ENCODE assay signal across 7 mouse cellular contexts in the genomic region with DNA sequence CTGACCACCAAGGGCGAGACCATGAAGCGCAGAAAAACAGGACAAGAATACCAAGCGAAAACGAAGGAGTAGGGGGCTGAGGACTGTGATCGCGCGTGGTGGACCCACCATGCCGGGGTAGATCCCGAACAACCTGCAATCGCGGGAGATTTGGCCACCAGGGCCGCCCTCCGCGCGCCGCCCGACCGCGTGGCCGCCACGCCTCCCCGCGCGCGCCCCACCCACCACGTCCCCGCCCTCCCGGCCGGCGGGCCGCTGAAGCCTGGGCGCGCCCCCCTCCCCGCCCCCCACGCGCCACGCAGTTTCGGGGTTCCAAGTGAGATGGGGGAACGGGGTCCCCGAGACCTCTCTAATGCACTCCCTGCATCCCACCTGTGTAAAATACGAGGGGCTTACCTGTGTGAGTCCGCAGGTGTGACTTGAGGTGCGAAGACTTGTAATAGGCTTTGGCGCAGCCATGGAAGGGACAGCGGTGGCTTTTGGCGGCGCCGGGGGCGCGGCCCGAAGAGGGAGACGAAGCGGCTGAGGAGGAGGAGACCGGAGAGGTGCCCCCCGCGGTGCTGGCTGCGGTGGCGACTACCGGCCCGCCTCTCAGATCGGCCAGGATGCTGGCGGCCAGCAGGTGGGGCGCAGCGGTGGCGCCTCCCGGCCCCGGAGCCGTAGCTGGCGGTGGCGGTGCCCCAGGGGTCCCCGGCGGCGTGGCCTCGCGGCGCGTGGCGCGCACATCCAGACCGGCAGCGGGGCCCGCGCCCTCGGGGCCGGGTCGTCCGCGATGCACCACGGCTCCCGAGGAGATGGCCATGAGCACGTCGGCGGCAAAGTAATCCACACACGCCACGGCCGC. TPM values are rescaled to one million over a fixed set of nuclear protein-coding genes. Genes with fewer than 3 reads are reported as not detected.
A peak's percentile ranks its signal among the peaks of the same experiment; 100 is the strongest.
DNase-seq lines count a peak whose midpoint lies in the region; ATAC-seq and TF ChIP-seq lines count a peak whose summit lies in the region.

No protein-coding gene starts in this region.

- H3K4me2 ChIP-seq in heart, embryonic 13.5 days, result peak overlapping the region; percentile 97

- peak overlapping the region; percentile 91 for H3K9ac ChIP-seq in heart, embryonic 13.5 days

- no peak for TF ChIP-seq CTCF in cortical plate, adult 2 months (IDR thresholded peaks at IDR 0.05; ENCODE audit: extremely low read depth, insufficient read depth, low read length)

- peak overlapping the region; percentile 63 for H3K4me3 ChIP-seq in cortical plate, adult 2 months (ENCODE audit: insufficient read depth, low read length)
- H3K4me3 ChIP-seq in heart, embryonic 13.5 days, result peak overlapping the region; percentile 90

- H3K36me3 ChIP-seq in heart, embryonic 13.5 days, result peaks cover 7% of the 10 kb centered on the region

- no peaks in the 10 kb centered on the region for H3K27me3 ChIP-seq in heart, embryonic 13.5 days (replicated peaks)

- H3K4me1 ChIP-seq in cortical plate, adult 2 months (ENCODE audit: control insufficient read depth, insufficient read depth, low read length), result peaks cover 7% of the 10 kb centered on the region; the same call in 1 of the 2 replicates
- peaks cover 60% of the 10 kb centered on the region for H3K4me1 ChIP-seq in heart, embryonic 13.5 days

- peak; percentile 83 for DNase-seq in A20 (ENCODE audit: low read depth, low spot score)
- peak; percentile 53 for DNase-seq in ES-CJ7 (ENCODE audit: low read depth, low spot score)
- peak; percentile 81 for DNase-seq in kidney, postnatal 10 days
- DNase-seq in spleen, postnatal 36 days (ENCODE audit: low spot score in 2 of 2), result peak; percentile 62 to 63

- H3K27ac ChIP-seq in cortical plate, adult 2 months (ENCODE audit: insufficient read depth, low read length), result peak overlapping the region; percentile 96
- H3K27ac ChIP-seq in heart, embryonic 13.5 days (replicated peaks), result peak overlapping the region; percentile 91

- no peak for TF ChIP-seq POLR2A in cortical plate, adult 2 months (IDR thresholded peaks at IDR 0.05; ENCODE audit: extremely low read depth, insufficient read depth, low read length)

- H3K9me3 ChIP-seq in heart, embryonic 13.5 days, result no peaks in the 10 kb centered on the region

- no peak for ATAC-seq in heart, embryonic 13.5 days (ENCODE audit: extremely low read depth, insufficient number of reproducible peaks, low FRiP score, low TSS enrichment)
- 0 out of 2 replicates have a peak, but pooled peaks have one; percentile 4 for ATAC-seq in megakaryocyte progenitor cell, adult 5-6 weeks (replicated peaks; ENCODE audit: poor library complexity)

- WGBS in heart, embryonic 13.5 days, result under 1% methylated on average over 83 of the region's 96 CpGs

RNA-seq across cellular contexts. Expression of a gene that starts 0.5 kb away (rescaled TPM):
- 34.7 and 36.9 TPM in 2 replicates for polyA plus RNA-seq in cortical plate, adult 2 months (2012; rRNA removed)
- 5.1 and 6.2 TPM in 2 replicates for polyA plus RNA-seq in heart, embryonic 13.5 days (2015; fragmentation: Nextera tagmentation; extraction: Ambion mirVana)
- 5.3 and 5.4 TPM in 2 replicates for total RNA-seq in megakaryocyte progenitor cell, adult 5-6 weeks (2015)
- 4.3 and 6.0 TPM in 2 replicates for total RNA-seq in megakaryocyte progenitor cell, adult 5-6 weeks (2017)

RNA-seq across cellular contexts. Expression of a gene that starts 13.6 kb away (rescaled TPM):
- polyA plus RNA-seq in cortical plate, adult 2 months (2012; rRNA removed), result 329 and 330 TPM in 2 replicates
- polyA plus RNA-seq in heart, embryonic 13.5 days (2015; fragmentation: Nextera tagmentation; extraction: Ambion mirVana), result 81.7 and 85.1 TPM in 2 replicates
- 59.7 and 79.8 TPM in 2 replicates for total RNA-seq in megakaryocyte progenitor cell, adult 5-6 weeks (2015)
- total RNA-seq in megakaryocyte progenitor cell, adult 5-6 weeks (2017), result 20.5 and 29.4 TPM in 2 replicates

RNA-seq across cellular contexts. Expression of a gene that starts 15.2 kb away (rescaled TPM):
- polyA plus RNA-seq in cortical plate, adult 2 months (2012; rRNA removed), result 44.7 and 45.0 TPM in 2 replicates
- 15.9 and 17.7 TPM in 2 replicates for polyA plus RNA-seq in heart, embryonic 13.5 days (2015; fragmentation: Nextera tagmentation; extraction: Ambion mirVana)
- 34.1 and 35.2 TPM in 2 replicates for total RNA-seq in megakaryocyte progenitor cell, adult 5-6 weeks (2015)
- total RNA-seq in megakaryocyte progenitor cell, adult 5-6 weeks (2017), result 17.1 and 19.2 TPM in 2 replicates

RNA-seq across cellular contexts. Expression of a gene that starts 26.1 kb away (rescaled TPM):
- 63.2 and 63.9 TPM in 2 replicates for polyA plus RNA-seq in cortical plate, adult 2 months (2012; rRNA removed)
- polyA plus RNA-seq in heart, embryonic 13.5 days (2015; fragmentation: Nextera tagmentation; extraction: Ambion mirVana), result 65.9 and 70.4 TPM in 2 replicates
- 25.9 and 27.2 TPM in 2 replicates for total RNA-seq in megakaryocyte progenitor cell, adult 5-6 weeks (2015)
- total RNA-seq in megakaryocyte progenitor cell, adult 5-6 weeks (2017), result 11.2 and 15.9 TPM in 2 replicates

RNA-seq across cellular contexts. Expression of a gene that starts 26.1 kb away (rescaled TPM):
- 4.0 and 4.3 TPM in 2 replicates for polyA plus RNA-seq in cortical plate, adult 2 months (2012; rRNA removed)
- polyA plus RNA-seq in heart, embryonic 13.5 days (2015; fragmentation: Nextera tagmentation; extraction: Ambion mirVana), result 4.4 and 5.6 TPM in 2 replicates
- 0.57 and 0.81 TPM in 2 replicates for total RNA-seq in megakaryocyte progenitor cell, adult 5-6 weeks (2015)
- 0.08 TPM in 1 of 2 replicates, not detected in the other for total RNA-seq in megakaryocyte progenitor cell, adult 5-6 weeks (2017)
